Mouse (Mus musculus) left cerebral cortex, postnatal 4 days (tissue): ENCODE results near the gene Cdipt. TPM values are rescaled to one million over a fixed set of nuclear protein-coding genes. Genes with fewer than 3 reads are reported as not detected.
A peak's percentile ranks its signal among the peaks of the same experiment; 100 is the strongest.

Experiments used
- DNase-seq: peaks from one replicate; pipeline ENCODE4 v3.0.0-alpha.2; 2022
- intact Hi-C: fragments of 180-260 bp; cut with DNase I; formaldehyde crosslinking; loops from one replicate; pipeline ENCODE4 v1.15.1; 2025
- total RNA-seq, 2 experiments: library from RNA; stranded (reverse); gene quantifications; 2 replicates each; pipeline ENCODE4 v1.2.3; 2021

The Cdipt gene
- total RNA-seq, 2 experiments from 2014 or later = 92.7 to 104 TPM

DNA sequence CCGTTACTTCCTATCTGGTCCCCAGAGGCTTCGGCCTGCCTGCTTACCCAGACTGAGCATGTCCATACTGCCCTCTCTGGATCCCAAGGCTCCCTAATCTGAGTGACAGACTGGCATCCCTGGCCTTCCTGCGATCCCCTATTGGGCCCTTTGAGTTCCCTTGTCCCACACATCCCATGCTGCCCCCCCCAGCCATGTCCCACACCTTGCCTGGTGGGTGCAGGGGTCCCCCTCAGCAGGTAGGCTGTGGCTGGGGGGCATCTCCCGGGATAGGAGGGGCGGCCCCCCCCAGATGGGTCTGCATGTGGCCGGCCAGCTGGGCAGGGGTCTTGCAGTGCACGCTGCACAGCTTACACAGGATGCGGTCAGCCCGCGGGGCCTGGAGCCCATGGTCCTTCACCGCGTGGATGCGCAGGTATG lies 47.6 kb downstream of the Cdipt start:
- intact Hi-C loops = no loop called here

DNA sequence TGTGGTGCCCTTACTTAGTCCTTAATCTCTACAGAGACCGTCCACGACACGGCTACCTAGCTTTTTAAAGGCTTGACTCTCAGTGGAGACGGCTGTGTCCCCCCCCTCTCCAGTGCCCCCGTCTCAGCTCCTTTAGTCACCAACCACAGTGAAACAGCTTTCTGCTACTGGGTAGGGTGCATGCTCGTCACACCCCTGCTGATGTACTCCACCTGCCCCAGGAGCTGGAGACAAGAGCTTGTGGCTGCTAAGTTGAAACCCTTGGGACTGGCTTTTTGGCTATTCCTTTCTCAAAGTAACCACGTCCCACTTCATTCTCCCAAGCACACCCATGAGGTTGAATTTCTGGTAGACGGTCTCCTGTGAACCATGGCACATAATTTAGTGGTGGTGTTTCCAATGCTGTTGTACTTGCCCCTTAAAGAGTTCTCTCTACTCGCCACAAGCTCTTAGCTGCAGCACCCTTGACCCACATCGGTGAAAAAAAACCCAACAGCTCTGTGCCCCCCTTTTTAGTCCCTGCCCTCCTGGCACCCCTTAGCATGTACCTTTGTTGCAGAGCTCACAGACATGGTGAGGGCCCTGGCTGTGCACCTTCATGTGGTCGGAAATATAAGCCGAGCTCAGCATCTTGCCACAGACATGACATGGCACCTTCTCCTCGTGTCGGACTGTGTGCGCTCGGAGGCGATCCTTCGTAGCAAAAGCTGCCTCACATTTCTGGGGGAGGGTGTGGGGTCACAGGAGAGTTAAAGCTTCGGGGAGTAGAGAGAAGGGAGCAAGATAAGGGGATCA lies 48.4 kb downstream of the Cdipt start:
- intact Hi-C loops = no loop called here
- no peak for DNase-seq

More for the DNA sequence above, 47.6 kb downstream of the Cdipt start:
- DNase-seq = no peak

DNA sequence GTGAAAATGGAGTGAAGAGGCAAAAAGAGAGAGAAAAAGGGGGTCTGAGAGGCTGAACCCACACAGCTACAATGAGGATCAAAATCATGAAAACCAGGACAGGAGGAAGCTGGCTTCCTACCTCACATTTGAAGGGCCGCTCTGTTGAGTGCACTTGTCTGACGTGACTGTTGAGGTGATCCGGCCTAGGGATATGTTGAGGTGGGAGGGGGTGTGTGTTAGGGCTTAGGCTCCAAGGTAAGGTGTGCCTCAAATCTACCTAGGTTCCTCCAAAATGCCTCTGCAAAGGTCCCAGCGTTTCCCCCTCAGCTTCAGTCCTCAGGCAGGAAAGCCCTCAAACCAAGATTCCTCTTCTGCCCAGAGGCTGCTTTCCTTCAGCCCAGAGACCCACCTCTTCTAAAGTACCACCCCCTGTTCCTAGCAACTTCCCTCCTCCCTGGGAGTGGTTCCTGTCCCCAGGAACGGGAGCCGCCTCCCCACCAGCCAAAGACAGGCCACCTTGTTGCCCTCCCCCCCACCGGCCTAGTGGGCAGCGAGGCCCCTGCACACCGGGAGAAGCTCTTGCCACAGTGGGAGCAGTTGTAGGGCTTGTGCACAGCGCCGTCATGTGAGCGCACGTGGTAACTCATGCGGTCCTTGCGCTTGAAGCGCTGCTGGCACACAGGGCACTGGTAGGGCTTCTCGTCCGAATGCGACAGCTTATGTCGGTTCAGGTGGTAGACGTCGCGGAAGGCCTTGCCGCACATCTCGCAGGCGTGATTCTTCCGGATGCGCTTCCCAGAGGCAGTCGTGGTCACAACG lies 49.2 kb downstream of the Cdipt start:
- intact Hi-C loops = no loop called here
- peak; percentile 82 for DNase-seq

DNA sequence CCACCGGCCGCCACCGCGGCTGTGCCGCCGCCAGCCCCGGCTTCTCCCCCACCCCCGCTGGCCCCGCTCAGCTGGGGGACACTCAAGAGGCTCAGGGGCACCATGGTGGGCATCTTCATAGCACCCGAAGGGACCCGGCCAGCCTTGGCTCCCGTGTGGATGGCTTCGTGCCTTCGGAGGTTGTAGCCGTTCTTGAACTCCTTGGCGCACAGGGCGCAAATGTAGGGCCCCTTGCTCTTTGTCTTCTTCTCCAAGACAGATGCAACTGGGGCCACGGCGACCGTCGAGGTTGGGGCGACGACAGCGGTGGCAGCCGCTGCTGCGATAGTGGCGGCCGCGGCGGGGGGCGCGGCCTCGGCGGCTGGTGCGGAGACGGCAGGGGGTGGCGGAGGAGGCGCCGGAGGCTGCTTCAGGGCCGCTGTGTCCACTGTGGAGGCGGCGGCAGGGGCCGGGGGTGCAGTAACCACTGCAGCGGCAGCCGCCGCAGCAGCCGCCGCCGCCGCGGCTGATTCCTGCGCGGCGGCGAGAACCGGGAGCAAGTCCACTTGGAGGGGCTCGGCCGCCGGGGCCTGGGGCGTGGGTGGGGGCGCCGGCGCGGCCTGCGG lies 49.9 kb downstream of the Cdipt start:
- intact Hi-C loops = no loop called here
- peak; percentile 54 for DNase-seq

DNA sequence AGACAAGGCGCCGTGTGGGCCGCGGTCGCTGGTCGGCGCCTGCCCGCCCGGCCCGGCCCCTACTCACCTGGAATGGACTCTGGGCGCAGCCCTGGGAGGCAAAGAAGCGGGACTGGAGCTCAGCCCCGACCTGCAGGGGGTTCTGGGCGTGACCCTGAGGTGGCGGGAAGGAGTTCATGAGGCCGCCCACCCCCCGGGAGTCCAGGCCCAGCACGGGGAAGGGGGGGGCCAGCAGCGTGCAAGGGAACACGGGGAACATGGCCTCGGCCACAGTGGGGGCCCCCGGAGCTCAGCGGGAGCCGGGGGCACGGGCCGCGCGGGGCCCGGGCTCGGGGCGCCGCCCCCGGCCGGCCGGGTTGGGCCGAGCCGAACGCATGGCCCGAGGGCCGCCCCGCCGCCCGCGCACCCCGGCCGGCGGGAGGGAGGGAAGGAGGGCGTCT lies 50.5 kb downstream of the Cdipt start:
- intact Hi-C loops = no loop called here
- DNase-seq = peak; percentile 87

DNA sequence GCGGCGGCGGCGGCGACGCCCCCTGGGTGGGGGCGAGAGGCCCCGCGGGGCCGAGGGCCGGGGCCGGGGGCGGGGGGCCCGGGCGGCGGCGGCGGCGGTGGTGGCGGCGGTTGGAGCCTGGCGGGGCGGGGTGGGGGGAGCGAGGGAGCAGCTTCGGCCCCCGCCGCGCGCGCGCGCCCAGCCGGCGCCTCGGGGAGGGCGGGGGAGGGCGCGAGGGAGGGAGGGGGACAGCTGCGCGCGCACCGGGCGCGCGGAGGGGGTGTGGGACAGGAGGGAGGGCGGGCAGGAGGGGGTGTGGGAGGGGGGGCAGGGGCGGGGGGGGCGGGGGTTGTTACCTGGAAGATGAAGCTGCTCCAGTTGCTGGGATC lies 50.9 kb downstream of the Cdipt start:
- intact Hi-C loops = no loop called here
- no peak for DNase-seq

DNA sequence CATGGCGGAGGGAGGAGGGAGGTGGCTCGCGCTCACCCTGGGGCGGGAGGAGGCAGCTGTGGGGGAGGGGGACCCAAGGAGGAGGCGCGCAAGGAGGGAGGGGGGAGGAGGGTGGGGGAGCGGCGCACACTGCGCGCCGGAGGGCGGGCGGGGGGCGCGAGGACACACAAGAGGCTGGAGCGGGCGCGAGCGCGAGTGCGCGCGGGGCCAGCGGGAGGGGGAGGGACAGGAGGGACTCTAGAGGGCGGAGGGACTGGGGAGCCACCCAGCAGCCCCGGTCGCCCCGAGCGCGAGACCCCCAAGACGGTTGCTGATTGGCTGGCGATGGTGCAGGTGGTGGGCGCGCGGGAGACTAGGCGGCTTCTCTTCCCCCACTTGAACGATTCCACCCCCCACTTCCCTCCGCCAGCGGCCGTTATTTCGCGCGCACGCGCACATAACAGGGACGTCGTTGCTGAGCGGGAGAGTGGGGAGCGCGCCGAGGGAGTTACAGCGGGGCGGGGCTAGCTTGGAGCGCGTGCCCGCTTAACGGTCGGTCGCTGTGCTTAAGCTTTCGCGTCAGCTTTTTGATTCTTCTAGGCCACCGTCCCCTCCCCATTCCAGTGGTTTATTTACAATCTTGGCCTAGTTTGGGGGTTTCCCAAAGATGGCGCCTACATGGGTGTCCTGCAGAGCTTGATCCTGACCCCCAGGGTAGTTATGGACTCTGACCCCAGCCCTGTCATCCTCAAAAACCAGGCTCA lies 51.4 kb downstream of the Cdipt start, which contains the start of gene Maz:
TSS of gene Maz (minus strand) at position 54 of the 743 bp plus-strand sequence.
- intact Hi-C loops = no loop called here
- DNase-seq = peak; percentile 100

DNA sequence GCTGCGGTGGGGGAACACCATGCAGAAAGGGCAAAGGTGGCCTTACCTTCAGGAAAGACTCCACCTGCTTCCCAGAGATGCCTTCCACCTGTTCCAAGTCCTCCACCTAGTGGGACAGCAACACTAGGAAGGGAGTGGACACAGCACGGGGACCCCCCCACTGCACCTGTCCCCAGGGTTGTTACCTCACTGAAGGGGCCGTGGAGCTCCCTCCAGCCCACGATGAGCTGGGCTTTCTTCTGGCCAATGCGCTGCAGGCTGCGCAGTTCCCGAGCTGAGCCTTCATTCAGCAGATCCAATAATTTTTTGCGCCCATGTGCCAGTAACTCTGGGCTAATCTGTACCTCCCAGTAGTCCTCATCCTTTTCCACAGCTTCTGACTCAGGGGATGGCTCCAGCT lies 52.2 kb downstream of the Cdipt start:
- intact Hi-C loops = no loop called here
- DNase-seq = peak; percentile 44

Other genes with a start within 250 kb of the Cdipt start
- gene Mapk3, start 216.3 kb upstream of the Cdipt start, total RNA-seq = 100 to 1,000 TPM; 196 to 202 TPM
- gene Gdpd3, start 209.6 kb upstream of the Cdipt start, total RNA-seq = 1 to 10 TPM; 5.2 to 5.5 TPM
- gene Ypel3, start 199.0 kb upstream of the Cdipt start, total RNA-seq = 100 to 1,000 TPM; 110 to 113 TPM
- under 1 TPM; 0.40 to 0.58 TPM for gene Tbx6, start 194.4 kb upstream of the Cdipt start, total RNA-seq
- gene Ppp4c, start 183.4 kb upstream of the Cdipt start, total RNA-seq = 10 to 100 TPM; 71.1 to 79.7 TPM
- 100 to 1,000 TPM; 165 to 167 TPM for gene Fam57b, start 178.2 kb upstream of the Cdipt start, total RNA-seq
- not detected for gene 4930451I11Rik, start 144.3 kb upstream of the Cdipt start, total RNA-seq
- gene Doc2a, start 128.5 kb upstream of the Cdipt start, total RNA-seq = 10 to 100 TPM; 74.3 to 84.4 TPM
- 10 to 100 TPM; 31.5 to 41.2 TPM for gene Hirip3, start 113.9 kb upstream of the Cdipt start, total RNA-seq
- 10 to 100 TPM; 61.7 to 65.2 TPM for gene Ino80e, start 113.5 kb upstream of the Cdipt start, total RNA-seq
- gene Taok2, start 91.2 kb upstream of the Cdipt start, total RNA-seq = 100 to 1,000 TPM; 158 to 165 TPM
- gene Tmem219, start 53.0 kb upstream of the Cdipt start, total RNA-seq = 10 to 100 TPM; 19.4 to 20.8 TPM
- 100 to 1,000 TPM; 151 to 167 TPM for gene Kctd13, start 47.0 kb upstream of the Cdipt start, total RNA-seq
- 10 to 100 TPM; 26.5 to 31.9 TPM for gene Asphd1, start 26.3 kb upstream of the Cdipt start, total RNA-seq
- 100 to 1,000 TPM; 214 to 235 TPM for gene Sez6l2, start 25.4 kb upstream of the Cdipt start, total RNA-seq
- not detected for gene Cdiptos, start 184 bp downstream of the Cdipt start, total RNA-seq
- gene Mvp, start 38.7 kb downstream of the Cdipt start, total RNA-seq = 1 to 10 TPM; 5.4 to 6.0 TPM
- gene Pagr1b, start 40.6 kb downstream of the Cdipt start, total RNA-seq = 1 to 10 TPM in 1 of 2 experiments, not detected in 1; 1.6 TPM
- 10 to 100 TPM; 10.2 to 15.4 TPM for gene Pagr1a, start 41.4 kb downstream of the Cdipt start, total RNA-seq
- 10 to 100 TPM; 36.7 to 48.6 TPM for gene Gm42742, start 45.2 kb downstream of the Cdipt start, total RNA-seq
- 100 to 1,000 TPM; 132 to 136 TPM for gene Prrt2, start 45.3 kb downstream of the Cdipt start, total RNA-seq
- gene Maz, start 51.1 kb downstream of the Cdipt start, total RNA-seq = 100 to 1,000 TPM; 322 to 334 TPM
- gene Kif22, start 66.6 kb downstream of the Cdipt start, total RNA-seq = 10 to 100 TPM; 10.4 to 12.5 TPM
- gene Zg16, start 111.4 kb downstream of the Cdipt start, total RNA-seq = not detected
- gene AI467606, start 115.4 kb downstream of the Cdipt start, total RNA-seq = under 1 TPM; 0.77 to 0.90 TPM
- gene Qprt, start 146.3 kb downstream of the Cdipt start, total RNA-seq = under 1 TPM in 1 of 2 experiments, not detected in 1; 0.18 TPM
- gene Spn, start 161.9 kb downstream of the Cdipt start, total RNA-seq = under 1 TPM; 0.22 to 0.74 TPM
- gene Cd2bp2, start 220.1 kb downstream of the Cdipt start, total RNA-seq = 10 to 100 TPM; 65.8 to 78.8 TPM
- gene Tbc1d10b, start 232.6 kb downstream of the Cdipt start, total RNA-seq = 10 to 100 TPM; 73.8 to 78.8 TPM
- 1 to 10 TPM in 1 of 2 experiments, not detected in 1; 1.2 TPM for gene Mylpf, start 233.0 kb downstream of the Cdipt start, total RNA-seq